Mouse (Mus musculus) liver, embryonic 16.5 days (tissue): ENCODE measurements around the gene Daxx. TPM values are rescaled to one million over a fixed set of nuclear protein-coding genes. Genes with fewer than 3 reads are reported as not detected.
"Not testable (repeated sequence)": the region's sequence is repeated elsewhere in the genome, so short reads cannot be mapped to it uniquely, and the experiment has no call there.

Experiments
- ATAC-seq: fragments of 200-750 bp; cut with Nextera tagmentation; 2 replicates; pipeline ENCODE4 v1.8.0; 2017; ENCODE audit warnings: low read depth, mild to moderate bottlenecking, moderate number of reproducible peaks, moderate library complexity
- H3K27ac ChIP-seq: fragments of 300-500 bp; sonication (generic); 2 replicates; pipeline ENCODE4 v1.5.1; 2014; ENCODE audit warnings: mild to moderate bottlenecking, low read length
- H3K27me3 ChIP-seq: fragments of 300-500 bp; sonication (generic); 2 replicates; pipeline ENCODE4 v1.6.1; 2014; ENCODE audit warnings: low read depth, low read length, mixed read lengths; ENCODE audit not compliant: control insufficient read depth, insufficient read depth
- H3K36me3 ChIP-seq: fragments of 300-500 bp; sonication (generic); 2 replicates; pipeline ENCODE4 v1.6.1; 2014; ENCODE audit warnings: mild to moderate bottlenecking; ENCODE audit not compliant: control insufficient read depth, insufficient read depth
- H3K4me1 ChIP-seq: fragments of 300-500 bp; sonication (generic); 2 replicates; pipeline ENCODE4 v1.6.1; 2014; ENCODE audit warnings: low read depth, low read length, mixed read lengths; ENCODE audit not compliant: control insufficient read depth
- H3K4me2 ChIP-seq: fragments of 300-500 bp; sonication (generic); 2 replicates; pipeline ENCODE4 v1.6.1; 2014; ENCODE audit warnings: low read depth, low read length, mixed read lengths
- H3K4me3 ChIP-seq: fragments of 300-500 bp; sonication (generic); 2 replicates; pipeline ENCODE4 v1.5.1; 2014; ENCODE audit warnings: low read depth, mild to moderate bottlenecking, low read length
- H3K9ac ChIP-seq: fragments of 300-500 bp; sonication (generic); 2 replicates; pipeline ENCODE4 v1.6.1; 2014; ENCODE audit warnings: low read depth, low read length
- H3K9me3 ChIP-seq: fragments of 300-500 bp; sonication (generic); replicated peaks from 2 replicates; pipeline ENCODE4 v1.6.1; 2016; ENCODE audit warnings: low read length; ENCODE audit not compliant: control insufficient read depth
- WGBS: fragments of 180-500 bp; shearing (Covaris S2); extraction: QIAGEN DNeasy Blood & Tissue Kit; methylation state at CpG from one replicate; pipeline ENCODE4 v1.1.7; 2014; ENCODE audit not compliant: insufficient replicate concordance; 5-methylcytosine and 5-hydroxymethylcytosine counted together
- polyA plus RNA-seq: library from polyadenylated mRNA; unstranded; fragments of >200 nt; fragmentation: Nextera tagmentation; extraction: Ambion mirVana; gene quantifications from 2 replicates; pipeline ENCODE4 v1.2.1, GENCODE M21; 2015

The Daxx gene
- 18.6 and 19.6 TPM in 2 replicates for polyA plus RNA-seq

DNA sequence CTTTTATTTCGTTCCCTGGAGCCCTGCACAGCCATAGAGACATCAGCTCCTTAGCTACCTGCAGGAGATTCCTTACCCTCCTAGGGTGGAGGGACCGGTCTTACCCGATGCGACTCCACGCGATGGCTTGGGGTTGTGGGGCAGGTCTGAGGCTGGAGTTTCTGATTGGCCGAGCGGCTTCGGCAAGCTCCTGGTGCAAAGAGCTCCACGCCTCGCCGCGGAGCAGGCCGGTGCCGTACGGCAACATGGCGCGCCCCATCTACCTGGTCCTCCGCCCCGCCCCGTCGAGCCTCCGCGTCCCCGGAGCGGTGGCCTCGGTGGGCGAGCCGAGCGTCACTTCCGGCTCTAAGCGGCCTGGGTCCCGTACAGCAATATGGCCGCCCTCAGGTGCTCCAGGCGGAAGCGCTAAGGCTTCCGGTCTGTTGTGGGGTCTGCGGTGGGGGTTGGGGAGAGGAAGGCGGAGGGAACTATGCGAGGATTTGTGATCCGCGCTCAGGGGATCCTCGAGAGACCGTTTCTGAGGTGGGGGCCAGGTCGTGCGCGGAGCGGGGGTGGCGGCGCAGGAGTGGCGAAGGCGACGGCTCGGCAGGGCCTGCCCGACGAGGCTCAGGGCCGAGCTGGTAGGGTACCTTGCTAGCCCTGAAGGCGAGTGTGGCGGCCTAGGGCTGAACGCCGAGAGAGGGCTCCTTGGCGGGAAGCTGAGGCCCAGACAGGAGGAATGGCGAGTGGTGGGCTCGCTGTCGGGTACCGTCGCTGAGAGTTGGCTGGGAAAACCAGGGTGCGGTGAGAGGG is at the start of gene Daxx:
Gene Daxx (plus strand): TSS at position 338 of the 792 bp plus-strand sequence.
- Histone ChIP-seq H3K4me3 (peak within 1 kb of the TSS; percentile 89), H3K9ac (peak within 1 kb of the TSS; percentile 93), H3K4me2 (peak within 1 kb of the TSS; percentile 95), H3K27ac (peak within 1 kb of the TSS; percentile 94), H3K9me3 (no peaks in the 10 kb centered on the region), H3K36me3 (peaks cover 28% of the 10 kb centered on the region), H3K27me3 (no peaks in the 10 kb centered on the region), H3K4me1 (peaks cover 21% of the 10 kb centered on the region)
- peak; percentile 97 for ATAC-seq
- under 1% methylated on average over 68 of the region's 68 CpGs for WGBS

GRCm38 (mm10) chr17:33865330-33866030 is 43.7 kb upstream of the Daxx start:
- no peak for ATAC-seq
- H3K27ac ChIP-seq = no peak overlapping the region
- no peak overlapping the region for H3K4me3 ChIP-seq
- WGBS = 12% methylated on average over 9 of the region's 9 CpGs
- no peaks in the 10 kb centered on the region; the same call in 1 of the 2 replicates for H3K4me1 ChIP-seq
- H3K27me3 ChIP-seq = no peaks in the 10 kb centered on the region
- peak overlapping the region; percentile 54 for H3K4me2 ChIP-seq
- H3K36me3 ChIP-seq = no peaks in the 10 kb centered on the region
- H3K9ac ChIP-seq = no peak overlapping the region
- no peaks in the 10 kb centered on the region for H3K9me3 ChIP-seq

GRCm38 (mm10) chr17:33873537-33873936 is 35.7 kb upstream of the Daxx start, which contains the start of gene Gm7029:
Gene Gm7029, plus strand, starts transcription at chr17:33873837.
- peaks cover 17% of the 10 kb centered on the region for H3K36me3 ChIP-seq
- H3K4me3 ChIP-seq, H3K4me2 ChIP-seq, H3K9me3 ChIP-seq, H3K27me3 ChIP-seq, ATAC-seq, H3K4me1 ChIP-seq, H3K27ac ChIP-seq, H3K9ac ChIP-seq: not testable (repeated sequence)
- 89% methylated on average over 3 of the region's 12 CpGs for WGBS

DNA sequence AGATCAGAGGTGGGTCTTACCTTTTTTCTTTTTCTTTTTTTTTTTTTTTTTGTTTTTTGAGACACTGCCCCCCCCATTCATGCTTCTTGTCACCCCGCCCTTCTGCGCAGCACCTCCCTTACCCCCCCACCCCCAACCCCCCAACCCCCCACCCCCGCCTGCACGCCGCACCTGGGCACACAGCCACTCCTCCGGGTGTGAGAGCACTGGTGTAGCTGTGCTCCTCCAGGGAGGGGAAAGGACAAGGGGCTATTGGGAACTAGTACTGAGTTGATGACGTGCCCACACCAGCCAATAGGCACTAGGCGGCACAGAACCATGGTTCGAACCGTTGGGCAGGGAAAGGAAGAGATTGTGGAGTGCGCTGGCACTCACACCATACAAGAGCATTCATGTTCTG is 34.8 kb upstream of the Daxx start:
- Histone ChIP-seq H3K27me3 (no peaks in the 10 kb centered on the region), H3K9ac (no peak overlapping the region), H3K4me3 (no peak overlapping the region), H3K36me3 (peaks cover 18% of the 10 kb centered on the region), H3K9me3 (no peaks in the 10 kb centered on the region), H3K27ac (no peak overlapping the region), H3K4me2 (no peak overlapping the region), H3K4me1 (no peaks in the 10 kb centered on the region)
- no peak for ATAC-seq
- WGBS = 89% methylated on average over 11 of the region's 11 CpGs

GRCm38 (mm10) chr17:33875797-33876196 is 33.4 kb upstream of the Daxx start:
- H3K4me3 ChIP-seq, H3K9ac ChIP-seq, H3K4me2 ChIP-seq, H3K4me1 ChIP-seq, H3K27me3 ChIP-seq, H3K9me3 ChIP-seq, ATAC-seq, H3K27ac ChIP-seq: not testable (repeated sequence)
- WGBS = 73% methylated on average over 5 of the region's 5 CpGs
- peaks cover 26% of the 10 kb centered on the region for H3K36me3 ChIP-seq

DNA sequence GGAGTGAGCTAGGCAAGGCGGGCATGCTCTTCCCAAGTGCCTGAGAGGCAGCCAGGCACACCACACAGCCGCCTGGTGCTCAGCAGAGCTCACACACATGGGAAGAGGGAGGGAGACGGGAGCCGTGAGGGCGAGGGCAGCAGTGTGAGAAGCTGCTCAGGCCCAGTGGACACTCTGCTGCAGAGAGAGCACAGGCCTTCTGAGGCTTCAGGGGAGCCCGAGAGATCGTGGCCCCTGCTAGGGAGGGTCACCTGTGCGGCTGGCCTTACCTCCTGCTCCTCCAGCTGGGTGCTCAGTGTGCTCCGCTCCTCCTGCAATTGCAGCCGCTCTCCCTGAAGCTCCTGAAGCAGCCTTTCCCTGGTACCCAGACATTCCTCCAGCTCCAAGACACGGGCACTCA is 24.9 kb upstream of the Daxx start:
- not testable (repeated sequence) for H3K4me3 ChIP-seq, H3K27ac ChIP-seq, H3K9me3 ChIP-seq, H3K9ac ChIP-seq, H3K27me3 ChIP-seq, ATAC-seq, H3K4me2 ChIP-seq
- WGBS = 91% methylated on average over 10 of the region's 11 CpGs
- peaks cover 17% of the 10 kb centered on the region for H3K4me1 ChIP-seq
- H3K36me3 ChIP-seq = peaks cover 46% of the 10 kb centered on the region

GRCm38 (mm10) chr17:33887802-33888201 is 21.4 kb upstream of the Daxx start:
- H3K4me1 ChIP-seq = peaks cover 17% of the 10 kb centered on the region
- peak overlapping the region; percentile 81 for H3K4me3 ChIP-seq
- not testable (repeated sequence) for H3K27ac ChIP-seq, ATAC-seq, H3K27me3 ChIP-seq, H3K9me3 ChIP-seq, H3K9ac ChIP-seq
- peaks cover 25% of the 10 kb centered on the region for H3K36me3 ChIP-seq
- 20% methylated on average over 2 of the region's 2 CpGs for WGBS
- peak overlapping the region; percentile 80 for H3K4me2 ChIP-seq

DNA sequence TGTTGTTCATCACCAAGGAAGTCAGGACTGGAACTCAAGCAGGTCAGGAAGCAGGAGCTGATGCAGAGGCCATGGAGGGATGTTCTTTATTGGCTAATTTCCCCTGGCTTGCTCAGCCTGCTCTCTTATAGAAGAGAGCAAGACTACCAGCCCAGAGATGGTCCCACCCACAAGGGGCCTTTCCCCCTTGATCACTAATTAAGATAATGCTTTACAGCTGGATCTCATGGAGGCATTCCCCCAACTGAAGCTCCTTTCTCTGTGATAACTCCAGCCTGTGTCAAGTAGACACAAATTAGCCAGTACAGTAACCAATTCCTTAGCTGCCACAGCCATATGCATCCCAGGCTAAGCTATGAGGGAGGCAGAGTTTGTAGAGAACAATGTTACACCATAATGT is 21.0 kb upstream of the Daxx start:
- Histone ChIP-seq H3K4me1 (peaks cover 17% of the 10 kb centered on the region), H3K4me3 (peak overlapping the region; percentile 81), H3K4me2 (peak overlapping the region; percentile 80), H3K36me3 (peaks cover 25% of the 10 kb centered on the region)
- ATAC-seq, H3K9ac ChIP-seq, H3K9me3 ChIP-seq, H3K27ac ChIP-seq, H3K27me3 ChIP-seq: not testable (repeated sequence)

GRCm38 (mm10) chr17:33889941-33890532 is 19.2 kb upstream of the Daxx start:
- Histone ChIP-seq H3K27ac (peak overlapping the region; percentile 74), H3K36me3 (peaks cover 17% of the 10 kb centered on the region)
- not testable (repeated sequence) for H3K27me3 ChIP-seq

More at GRCm38 (mm10) chr17:33889941-33890532, 19.2 kb upstream of the Daxx start:
- Histone ChIP-seq H3K9ac (peak overlapping the region; percentile 85), H3K4me2 (peak overlapping the region; percentile 80), H3K4me3 (peak overlapping the region; percentile 81), H3K4me1 (peaks cover 17% of the 10 kb centered on the region)
- not testable (repeated sequence) for H3K9me3 ChIP-seq, ATAC-seq
- under 1% methylated on average over 42 of the region's 44 CpGs for WGBS
